Mouse (Mus musculus): Measurements from ENCODE around the gene Ltb.

Gene Ltb

DNA sequence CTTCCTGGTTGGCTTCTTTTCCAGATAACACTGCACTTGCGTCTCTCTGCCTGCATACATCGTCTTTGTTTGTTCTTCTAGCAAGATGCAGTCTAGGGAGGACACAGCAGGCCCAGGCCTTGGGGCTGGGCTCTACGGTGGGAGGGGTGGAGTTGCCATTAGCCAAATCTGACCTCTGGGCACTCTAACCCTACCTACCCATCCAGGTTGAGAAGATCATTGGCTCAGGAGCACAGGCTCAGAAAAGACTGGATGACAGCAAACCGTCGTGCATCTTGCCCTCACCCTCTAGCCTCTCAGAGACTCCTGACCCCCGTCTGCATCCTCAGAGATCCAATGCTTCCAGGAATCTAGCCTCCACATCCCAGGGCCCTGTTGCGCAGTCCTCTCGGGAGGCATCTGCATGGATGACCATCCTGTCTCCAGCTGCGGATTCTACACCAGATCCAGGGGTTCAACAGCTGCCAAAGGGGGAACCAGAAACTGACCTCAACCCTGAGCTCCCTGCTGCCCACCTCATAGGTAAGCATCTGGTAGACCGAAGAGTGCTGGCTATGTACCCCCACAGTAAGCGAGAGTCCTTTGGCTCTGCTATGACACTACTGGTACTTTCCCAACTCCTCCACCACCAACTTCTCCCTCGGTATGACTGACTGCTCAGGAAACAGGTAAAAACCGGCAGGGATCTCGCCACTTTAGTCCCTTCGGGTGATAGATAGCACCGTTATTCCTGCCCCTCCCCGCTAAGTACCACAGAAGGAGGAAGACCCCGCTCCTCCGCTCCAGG, 798 bp downstream of the Ltb start:
- DNase-seq (ENCODE audit: low spot score in 2 of 2), result no peak

DNA sequence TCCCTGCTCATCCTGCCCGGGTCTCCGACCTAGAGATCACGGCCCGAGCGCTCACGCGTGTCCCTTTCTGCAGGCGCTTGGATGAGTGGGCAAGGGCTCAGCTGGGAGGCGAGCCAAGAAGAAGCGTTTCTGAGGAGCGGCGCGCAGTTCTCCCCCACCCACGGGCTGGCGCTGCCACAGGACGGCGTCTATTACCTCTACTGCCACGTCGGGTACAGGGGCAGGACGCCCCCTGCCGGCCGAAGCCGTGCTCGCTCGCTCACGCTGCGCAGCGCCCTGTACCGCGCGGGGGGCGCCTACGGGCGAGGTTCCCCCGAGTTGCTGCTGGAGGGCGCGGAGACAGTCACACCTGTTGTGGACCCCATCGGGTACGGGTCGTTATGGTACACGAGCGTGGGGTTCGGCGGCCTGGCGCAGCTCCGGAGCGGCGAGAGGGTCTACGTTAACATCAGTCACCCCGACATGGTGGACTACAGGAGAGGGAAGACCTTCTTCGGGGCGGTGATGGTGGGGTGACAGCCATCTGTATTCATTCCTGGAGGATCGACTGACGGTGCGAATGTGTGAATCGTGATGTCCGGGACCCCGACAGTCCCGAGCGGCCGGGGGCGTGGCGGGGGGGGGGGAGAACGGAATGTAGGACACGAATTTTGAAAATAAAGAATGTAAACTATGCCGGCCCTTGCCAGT, 1.5 kb downstream of the Ltb start:
- DNase-seq (ENCODE audit: low spot score in 2 of 2), result peak; percentile 78 to 80

- DNase-seq (ENCODE audit: low spot score in 2 of 2), result no peak
Measured at GRCm38 (mm10) chr17:35196321-35196641, 2.0 kb downstream of the Ltb start.

- no peak for DNase-seq (ENCODE audit: low spot score in 2 of 2)
Measured at GRCm38 (mm10) chr17:35197126-35197525, 2.9 kb downstream of the Ltb start.

DNA sequence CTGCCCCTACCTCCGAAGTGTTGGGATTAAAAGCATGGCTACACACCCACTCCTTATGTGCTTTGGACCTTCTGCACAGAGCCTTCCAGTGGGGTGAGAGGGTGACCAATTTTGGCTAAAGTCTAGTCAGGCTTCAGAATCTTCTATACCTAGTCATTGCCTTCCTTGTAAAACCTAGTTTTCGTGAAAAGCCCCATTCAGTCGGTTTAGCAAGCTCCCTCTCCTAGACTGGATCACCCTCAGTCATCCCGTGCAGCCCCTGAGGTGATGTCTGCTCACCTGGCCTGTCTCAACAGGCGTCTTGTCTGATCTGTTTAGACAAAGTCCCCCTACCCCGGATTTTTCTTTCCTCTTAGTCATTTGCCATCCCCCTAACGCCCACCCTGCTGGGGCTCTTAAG, 3.8 kb downstream of the Ltb start:
- DNase-seq (ENCODE audit: low spot score in 2 of 2), result no peak

DNA sequence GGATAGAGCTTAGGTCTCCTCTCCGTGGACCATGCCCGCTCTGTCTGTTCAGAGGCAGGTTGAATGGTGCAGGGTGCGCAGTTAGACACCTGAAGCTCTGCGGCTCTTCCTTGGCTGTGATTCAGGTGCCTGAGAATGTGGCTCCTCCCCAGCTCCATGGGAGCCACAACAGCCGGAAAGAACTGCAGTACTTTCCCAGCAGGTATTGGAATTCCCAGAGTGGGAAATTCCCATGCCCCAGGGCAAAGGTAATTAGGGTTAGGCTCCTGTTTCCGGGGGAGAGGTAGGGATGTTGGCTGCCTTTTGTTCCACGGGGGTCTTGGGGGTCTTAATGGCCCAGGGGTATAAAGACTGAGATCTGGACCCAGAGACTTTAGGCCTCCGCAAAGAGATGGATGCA, 4.7 kb downstream of the Ltb start:
- DNase-seq (ENCODE audit: low spot score in 2 of 2), result no peak

- no peak for DNase-seq (ENCODE audit: low spot score in 2 of 2)
Measured at GRCm38 (mm10) chr17:35200398-35200797, 6.2 kb downstream of the Ltb start.

GRCm38 (mm10) chr17:35201128-35201527, 6.9 kb downstream of the Ltb start:
- no peak for DNase-seq (ENCODE audit: low spot score in 2 of 2)

DNA sequence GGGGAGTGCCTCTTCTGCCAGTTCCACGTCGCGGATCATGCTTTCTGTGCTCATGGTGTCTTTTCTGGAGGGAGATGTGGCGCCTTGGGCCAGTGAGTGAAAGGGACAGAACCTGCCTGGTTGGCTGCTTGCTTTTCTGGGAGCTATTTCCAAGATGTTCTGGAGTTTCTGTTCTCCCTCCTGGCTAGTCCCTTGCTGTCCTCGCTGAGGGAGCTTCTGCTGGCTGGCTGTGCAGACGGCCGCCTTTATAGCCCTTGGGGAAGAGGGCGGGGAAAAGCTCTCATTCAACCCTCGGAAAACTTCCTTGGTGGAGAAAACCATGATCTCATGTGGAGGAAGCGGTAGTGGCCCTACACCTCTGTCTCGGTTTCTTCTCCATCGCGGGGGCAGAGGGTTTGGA, 7.5 kb downstream of the Ltb start, which contains the start of gene Tnf:
Tnf (minus strand) TSS at position 221 of the 400 bp plus-strand sequence.
- no peak for DNase-seq (ENCODE audit: low spot score in 2 of 2)

GRCm38 (mm10) chr17:35202442-35202841, 8.2 kb downstream of the Ltb start:
- DNase-seq (ENCODE audit: low spot score in 2 of 2), result no peak

DNA sequence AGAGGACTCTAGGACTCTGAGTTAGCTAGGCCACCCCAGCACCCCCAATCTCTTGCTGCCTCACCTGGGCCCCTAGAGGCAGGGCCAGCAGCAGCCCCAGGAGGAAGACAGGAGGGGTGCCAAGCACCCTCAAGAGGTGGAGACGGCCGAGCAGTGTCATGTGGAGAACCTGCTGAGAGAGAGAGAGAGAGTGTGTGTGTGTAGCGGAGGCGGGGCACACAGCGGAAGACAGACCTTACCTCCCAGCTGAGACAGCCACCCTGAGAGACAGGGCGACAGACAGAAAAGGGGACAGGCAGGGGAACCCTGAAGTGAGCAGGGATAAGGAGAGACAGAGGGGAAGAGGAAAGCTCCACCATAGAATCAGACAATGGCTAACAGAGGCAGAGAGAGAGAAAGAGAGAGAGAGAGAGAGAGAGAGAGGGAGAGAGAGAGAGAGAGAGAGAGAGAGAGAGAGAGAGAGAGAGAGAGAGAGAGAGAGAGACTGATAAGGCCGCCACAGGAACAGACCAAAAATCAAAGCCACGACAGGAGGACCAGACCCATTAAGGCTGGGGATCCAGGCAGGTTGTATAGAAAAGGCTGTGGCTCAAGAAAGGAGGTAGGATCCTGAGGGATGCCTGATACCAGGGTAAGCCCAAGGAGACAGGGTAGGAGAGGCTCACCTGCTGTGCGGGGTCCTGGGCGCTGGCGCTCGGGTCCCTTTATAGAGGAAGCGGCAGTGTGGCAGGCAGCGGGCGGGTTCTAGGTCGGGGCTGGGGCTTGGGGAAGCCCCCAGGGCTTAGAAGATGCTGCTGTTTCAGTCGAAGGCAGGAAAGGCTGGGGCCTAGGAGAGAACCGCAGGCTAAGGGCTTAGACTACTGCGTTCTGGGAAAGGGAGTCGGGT, 10.5 kb downstream of the Ltb start, which contains the start of gene Lta:
Lta (minus strand) TSS at position 858 of the 886 bp plus-strand sequence.
- DNase-seq (ENCODE audit: low spot score in 2 of 2), result no peak

DNA sequence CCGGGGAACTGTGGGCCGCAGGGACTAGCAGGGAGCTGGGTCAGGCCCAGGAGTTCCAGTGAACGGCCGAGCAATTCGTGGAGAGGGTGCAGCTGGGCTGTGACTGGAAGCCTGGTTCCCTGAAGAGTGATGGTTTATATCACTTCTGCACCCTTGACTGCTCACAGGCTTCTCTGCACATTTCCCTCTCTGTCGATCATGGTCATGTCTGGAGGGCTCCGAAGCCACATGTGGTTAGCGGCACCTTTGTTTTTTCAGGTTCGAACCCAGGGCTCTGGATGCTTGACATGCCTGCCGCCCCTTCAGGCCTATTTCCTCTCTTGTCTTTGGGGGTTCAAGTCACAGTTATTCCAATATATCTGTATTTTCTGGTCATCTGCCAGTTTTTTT, 11.1 kb downstream of the Ltb start:
- no peak for DNase-seq (ENCODE audit: low spot score in 2 of 2)

DNA sequence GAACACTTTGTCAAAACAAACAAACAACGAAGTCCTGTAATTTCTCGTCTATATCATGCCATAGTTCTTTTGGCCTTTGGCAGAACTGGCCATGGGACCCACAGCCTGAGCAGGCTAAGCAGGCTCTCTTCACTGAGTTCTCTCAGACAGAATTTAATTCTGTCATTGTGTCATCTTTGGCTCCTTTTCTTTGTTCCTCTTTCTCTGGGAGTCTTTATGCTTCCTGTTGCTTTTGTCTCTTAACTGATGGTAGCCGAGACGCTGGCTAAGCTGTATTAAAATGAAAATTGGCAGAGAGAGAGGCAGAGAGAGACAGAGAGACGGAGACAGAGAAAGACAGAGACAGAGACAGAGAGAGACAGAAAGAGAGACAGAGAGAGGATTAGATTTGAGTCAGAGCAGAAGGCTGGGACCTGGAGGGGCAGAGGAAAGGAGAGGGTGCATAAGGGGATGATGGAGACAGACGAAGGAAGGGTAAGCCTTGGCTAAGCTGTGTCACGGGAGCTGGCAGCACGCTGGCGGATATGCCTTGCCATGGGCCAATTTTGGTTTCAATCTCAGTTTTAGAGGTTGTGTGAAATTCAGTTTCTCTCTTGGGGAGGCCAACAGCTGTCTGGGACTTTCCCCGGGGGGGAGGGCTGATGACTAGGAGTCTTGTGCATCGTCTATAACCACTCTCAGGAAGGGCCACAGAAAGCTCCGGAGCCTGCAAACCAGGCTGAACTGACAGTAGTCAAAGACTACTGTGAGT, 15.7 kb downstream of the Ltb start:
- no peak for DNase-seq (ENCODE audit: low spot score in 2 of 2)

GRCm38 (mm10) chr17:35210593-35210992, 16.4 kb downstream of the Ltb start:
- DNase-seq (ENCODE audit: low spot score in 2 of 2), result no peak

DNA sequence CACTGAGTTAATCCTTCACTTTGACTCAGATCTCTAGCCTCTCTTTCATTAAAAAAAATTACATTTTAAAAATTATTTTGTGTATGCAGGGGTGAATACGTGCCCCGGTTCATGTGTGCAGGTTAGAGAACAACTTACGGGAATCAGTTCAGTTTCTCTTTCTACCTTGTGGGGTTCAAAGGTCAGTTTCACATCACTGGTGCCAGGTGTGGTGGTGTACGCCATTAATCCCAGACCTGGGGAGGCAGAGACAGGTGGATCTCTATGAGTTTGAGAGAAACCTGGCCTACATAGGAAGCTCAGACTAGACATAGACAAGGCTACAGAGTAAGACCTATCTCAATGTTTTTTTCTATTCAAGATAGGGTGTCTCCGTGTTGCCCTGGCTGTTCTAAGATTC, 18.8 kb downstream of the Ltb start:
- DNase-seq (ENCODE audit: low spot score in 2 of 2), result no peak

- DNase-seq (ENCODE audit: low spot score in 2 of 2), result no peak
Measured at GRCm38 (mm10) chr17:35218516-35219193, 24.4 kb downstream of the Ltb start.

DNA sequence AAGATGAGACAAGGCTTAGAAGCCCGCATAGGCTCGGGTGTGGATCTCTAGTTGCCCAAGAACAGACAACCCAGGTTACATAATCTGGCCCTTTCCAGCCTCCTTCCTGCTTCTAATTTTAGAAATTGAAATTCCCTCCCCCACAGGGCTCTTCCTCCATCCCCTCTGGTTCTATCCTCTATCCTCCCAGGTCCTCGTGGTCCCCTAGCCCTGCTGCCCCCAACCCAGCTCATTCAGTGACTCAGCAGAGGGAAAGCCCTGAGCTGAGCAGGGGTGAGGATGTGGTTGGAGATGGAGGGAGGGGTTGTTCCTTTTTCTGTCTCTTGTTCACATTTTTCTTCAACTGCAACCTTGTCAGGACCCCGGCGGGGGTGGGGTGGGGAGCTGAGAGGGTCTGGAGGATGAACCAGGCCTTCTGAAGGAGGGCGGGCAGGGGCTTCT, 25.4 kb downstream of the Ltb start:
- DNase-seq (ENCODE audit: low spot score in 2 of 2), result no peak

GRCm38 (mm10) chr17:35220156-35220952, 26.1 kb downstream of the Ltb start, which contains the start of gene Gm16181:
TSS of gene Gm16181 (plus strand) at chr17:35220834.
- DNase-seq (ENCODE audit: low spot score in 2 of 2), result no peak

GRCm38 (mm10) chr17:35222299-35222698, 28.1 kb downstream of the Ltb start:
- no peak for DNase-seq (ENCODE audit: low spot score in 2 of 2)

DNA sequence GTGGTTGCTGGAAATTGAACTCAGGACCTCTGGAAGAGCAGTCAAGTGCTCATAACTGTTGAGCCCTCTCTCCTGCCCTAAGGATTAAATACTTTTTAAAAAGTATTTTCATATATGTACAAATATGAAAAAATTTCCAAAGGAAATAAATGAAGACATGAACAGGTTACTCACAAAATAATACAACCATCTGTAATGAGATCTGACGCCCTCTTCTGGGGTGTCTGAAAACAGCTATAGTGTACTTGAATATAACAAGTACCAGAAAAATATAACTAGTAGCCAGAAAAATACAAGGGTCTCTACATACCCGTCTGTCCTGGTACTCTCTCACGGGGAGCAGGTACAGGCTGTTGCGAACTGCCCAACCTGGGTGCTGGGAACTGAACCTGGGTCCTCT, 30.4 kb downstream of the Ltb start:
- DNase-seq (ENCODE audit: low spot score in 2 of 2), result no peak
